26 mouse cellular contexts compared by ENCODE assay signal in genomic region chr14:78584222-78584621, GRCm38 (mm10). TPM values are rescaled to one million over a fixed set of nuclear protein-coding genes. Genes with fewer than 3 reads are reported as not detected.
A peak's percentile ranks its signal among the peaks of the same experiment; 100 is the strongest.
DNase-seq lines count a peak whose midpoint lies in the region; ATAC-seq and TF ChIP-seq lines count a peak whose summit lies in the region.
"Had no signal": no experiment of that assay in that cellular context is flagged by ENCODE, and none has a peak within 500 bp of the region (broad histone marks: within the 10 kb centered on the region; RNA-seq: fewer than 3 reads in every experiment).

No protein-coding gene starts in this region.

- H3K4me2 ChIP-seq in midbrain, postnatal 0 days (ENCODE audit: low read depth, low read length, poor library complexity, severe bottlenecking): no peak overlapping the region
- H3K4me2 ChIP-seq: embryonic facial prominence, embryonic 12.5 days; heart, embryonic 13.5 days; hindbrain, embryonic 13.5 days; kidney, embryonic 15.5 days; liver, embryonic 13.5 days; midbrain, embryonic 15.5 days; neural tube, embryonic 13.5 days had no signal

- H3K4me3 ChIP-seq in midbrain, embryonic 10.5 days: no peak overlapping the region
- H3K4me3 ChIP-seq in midbrain, postnatal 0 days (ENCODE audit: low read depth, low read length): no peak overlapping the region
- no peak overlapping the region for H3K4me3 ChIP-seq in left cerebral cortex, adult 2 months
- H3K4me3 ChIP-seq: embryonic facial prominence, embryonic 12.5 days; heart, adult 2 months; heart, embryonic 13.5 days; hindbrain, embryonic 13.5 days; kidney, embryonic 15.5 days; liver, embryonic 13.5 days; midbrain, embryonic 15.5 days; myocyte; neural tube, embryonic 13.5 days had no signal

- TF ChIP-seq CTCF in midbrain, postnatal 0 days (IDR thresholded peaks at IDR 0.05): no peak
- no peak for TF ChIP-seq CTCF in left cerebral cortex, adult 2 months (IDR thresholded peaks at IDR 0.05)

- ATAC-seq in frontal cortex, adult (ENCODE audit: low TSS enrichment): peak; percentile 92
- no peak for ATAC-seq in midbrain, postnatal 0 days (ENCODE audit: low FRiP score)
- ATAC-seq: midbrain, embryonic 15.5 days had no signal

- no peaks in the 10 kb centered on the region for H3K27me3 ChIP-seq in midbrain, embryonic 10.5 days (ENCODE audit: low read depth, poor library complexity, severe bottlenecking)
- H3K27me3 ChIP-seq in midbrain, postnatal 0 days (ENCODE audit: insufficient read depth, low read length): no peaks in the 10 kb centered on the region
- H3K27me3 ChIP-seq: embryonic facial prominence, embryonic 12.5 days; heart, embryonic 13.5 days; hindbrain, embryonic 13.5 days; kidney, embryonic 15.5 days; liver, embryonic 13.5 days; midbrain, embryonic 15.5 days; neural tube, embryonic 13.5 days had no signal

- intact Hi-C loops in left cerebral cortex, adult 2 months (cut with DNase I): no loop called here

- H3K9ac ChIP-seq in midbrain, postnatal 0 days (replicated peaks; ENCODE audit: low read length, poor library complexity, severe bottlenecking): no peak overlapping the region
- H3K9ac ChIP-seq: embryonic facial prominence, embryonic 12.5 days; heart, embryonic 13.5 days; hindbrain, embryonic 13.5 days; kidney, embryonic 15.5 days; liver, embryonic 13.5 days; midbrain, embryonic 15.5 days; neural tube, embryonic 13.5 days had no signal

- no peaks in the 10 kb centered on the region for H3K4me1 ChIP-seq in midbrain, embryonic 10.5 days
- H3K4me1 ChIP-seq in midbrain, postnatal 0 days (ENCODE audit: insufficient read depth, low read length): no peaks in the 10 kb centered on the region
- H3K4me1 ChIP-seq: embryonic facial prominence, embryonic 12.5 days; heart, embryonic 13.5 days; hindbrain, embryonic 13.5 days; kidney, embryonic 15.5 days; midbrain, embryonic 15.5 days; neural tube, embryonic 13.5 days had no signal

- H3K9me3 ChIP-seq in midbrain, embryonic 10.5 days (replicated peaks): no peaks in the 10 kb centered on the region
- no peaks in the 10 kb centered on the region for H3K9me3 ChIP-seq in midbrain, postnatal 0 days (ENCODE audit: low read length)
- H3K9me3 ChIP-seq: embryonic facial prominence, embryonic 12.5 days; heart, embryonic 13.5 days; hindbrain, embryonic 13.5 days; kidney, embryonic 15.5 days; liver, embryonic 13.5 days; midbrain, embryonic 15.5 days; neural tube, embryonic 13.5 days had no signal

- H3K27ac ChIP-seq in midbrain, embryonic 10.5 days (replicated peaks): no peak overlapping the region
- H3K27ac ChIP-seq in midbrain, postnatal 0 days (ENCODE audit: low read depth, low read length): no peak overlapping the region
- H3K27ac ChIP-seq in left cerebral cortex, adult 2 months: no peak overlapping the region; the same call in 1 of the 2 replicates
- H3K27ac ChIP-seq: embryonic facial prominence, embryonic 12.5 days; heart, adult 2 months; heart, embryonic 13.5 days; hindbrain, embryonic 13.5 days; kidney, embryonic 15.5 days; liver, embryonic 13.5 days; midbrain, embryonic 15.5 days; neural tube, embryonic 13.5 days had no signal

- 88% methylated on average over 13 of the region's 13 CpGs for WGBS in midbrain, embryonic 10.5 days
- WGBS in midbrain, postnatal 0 days: 85% methylated on average over 13 of the region's 13 CpGs

- peaks cover 20% of the 10 kb centered on the region for H3K36me3 ChIP-seq in midbrain, embryonic 10.5 days
- peaks cover 26% of the 10 kb centered on the region for H3K36me3 ChIP-seq in midbrain, postnatal 0 days (ENCODE audit: insufficient read depth, low read length)
- H3K36me3 ChIP-seq: liver, embryonic 13.5 days had no signal

- no peak for DNase-seq in frontal cortex, postnatal 10 days (ENCODE audit: low spot score in 2 of 2)
- peak; percentile 6 for DNase-seq in midbrain, embryonic 10.5 days (ENCODE audit: low spot score)
- DNase-seq in midbrain, postnatal 0 days (ENCODE audit: low spot score): no peak
- DNase-seq in left cerebral cortex, adult 2 months (ENCODE audit: extremely low spot score in 1 of 2, low spot score in 2 of 2): peak; percentile 60 to 61
- peak; percentile 60 to 82 for DNase-seq in right cerebral cortex, postnatal 36 days (ENCODE audit: low spot score in 2 of 2)
- DNase-seq in testis, postnatal 10 days (ENCODE audit: low spot score): no peak
- no peak for DNase-seq in kidney, postnatal 10 days
- DNase-seq: adrenal gland, postnatal 10 days; cerebellum, adult 2 months; cerebellum, postnatal 25 days; gastrocnemius, postnatal 14 days; heart, adult 2 months; kidney, adult 11 months; kidney, postnatal 4 days; liver, embryonic 13.5 days; lung, adult 2 months; lung, postnatal 36 days; retina, postnatal 1 day had no signal

RNA-seq across cellular contexts. Expression of gene Akap11, which starts 47.6 kb away (rescaled TPM):
- 15.6 and 17.9 TPM in 2 replicates for polyA plus RNA-seq in midbrain, embryonic 10.5 days (2016; fragmentation: Nextera tagmentation; extraction: Ambion mirVana)
- total RNA-seq in midbrain, postnatal 0 days (2014; rRNA removed): 83.0 and 115 TPM in 2 replicates
- polyA plus RNA-seq in midbrain, postnatal 0 days (2015; fragmentation: Nextera tagmentation; extraction: Ambion mirVana): 27.4 and 33.5 TPM in 2 replicates
- 100 to 1,000 TPM; 172 to 182 TPM for total RNA-seq in left cerebral cortex, adult 2 months (2021)

Comparison
In these comparisons a context has a peak if more than half of its experiments do, and no peak if none do; other contexts are left out.
1. DNase-seq: peak in midbrain, embryonic 10.5 days (single experiment), left cerebral cortex, adult 2 months (2 of 2) and right cerebral cortex, postnatal 36 days (2 of 2); none in frontal cortex, postnatal 10 days (0 of 2), midbrain, postnatal 0 days (single experiment), testis, postnatal 10 days (single experiment) and kidney, postnatal 10 days (single experiment).